Mouse (Mus musculus) kidney, adult 2 months (tissue): ENCODE measurements at regions not wholly inside any gene's neighbourhood (a gene's known extent, or its start where the extent isn't known, plus 50 kb on each side); places are given as distances from the start of the nearest gene placed in this dataset.

ENCODE experiments used
- DNase-seq: peaks from one replicate; pipeline ENCODE4 v3.0.0; 2021
- H3K27ac ChIP-seq: fragments of 200-500 bp; 2 replicates; pipeline ENCODE4 v1.5.1; 2012; ENCODE audit warnings: low read depth, low read length, control low read depth, inconsistent platforms; ENCODE audit not compliant: insufficient read depth
- H3K27me3 ChIP-seq: fragments of 200-500 bp; replicated peaks from 2 replicates; pipeline ENCODE4 v1.6.1; 2012; ENCODE audit warnings: mild to moderate bottlenecking, moderate library complexity, low read length, inconsistent platforms; ENCODE audit not compliant: control insufficient read depth, insufficient read depth
- H3K36me3 ChIP-seq: fragments of 200-500 bp; 2 replicates; pipeline ENCODE4 v1.6.1; 2012; ENCODE audit warnings: mild to moderate bottlenecking, moderate library complexity, low read length, inconsistent platforms; ENCODE audit not compliant: control insufficient read depth, insufficient read depth
- H3K4me1 ChIP-seq: fragments of 200-500 bp; 2 replicates; pipeline ENCODE4 v1.6.1; 2011; ENCODE audit warnings: low read length; ENCODE audit not compliant: control insufficient read depth, insufficient read depth
- H3K4me3 ChIP-seq: fragments of 200-500 bp; 2 replicates; pipeline ENCODE4 v1.5.1; 2011; ENCODE audit warnings: mild to moderate bottlenecking, low read depth, low read length, control low read depth; ENCODE audit not compliant: insufficient read depth
- CTCF ChIP-seq: fragments of 200-500 bp; conservative IDR thresholded peaks from 2 replicates; pipeline ENCODE4 v1.5.1; 2011; ENCODE audit warnings: low read depth, mild to moderate bottlenecking, control low read depth, low read length, moderate library complexity, mixed read lengths; ENCODE audit not compliant: insufficient read depth, insufficient read length
- POLR2A ChIP-seq: fragments of 200-500 bp; IDR thresholded peaks from one replicate; pipeline ENCODE4 v1.6.1; 2011; ENCODE audit warnings: low read depth, low read length, control low read depth
- WGBS: fragments of 180-500 bp; shearing (Covaris S2); methylation state at CpG from one replicate; pipeline ENCODE4 v1.1.7; 2018; 5-methylcytosine and 5-hydroxymethylcytosine counted together

DNA sequence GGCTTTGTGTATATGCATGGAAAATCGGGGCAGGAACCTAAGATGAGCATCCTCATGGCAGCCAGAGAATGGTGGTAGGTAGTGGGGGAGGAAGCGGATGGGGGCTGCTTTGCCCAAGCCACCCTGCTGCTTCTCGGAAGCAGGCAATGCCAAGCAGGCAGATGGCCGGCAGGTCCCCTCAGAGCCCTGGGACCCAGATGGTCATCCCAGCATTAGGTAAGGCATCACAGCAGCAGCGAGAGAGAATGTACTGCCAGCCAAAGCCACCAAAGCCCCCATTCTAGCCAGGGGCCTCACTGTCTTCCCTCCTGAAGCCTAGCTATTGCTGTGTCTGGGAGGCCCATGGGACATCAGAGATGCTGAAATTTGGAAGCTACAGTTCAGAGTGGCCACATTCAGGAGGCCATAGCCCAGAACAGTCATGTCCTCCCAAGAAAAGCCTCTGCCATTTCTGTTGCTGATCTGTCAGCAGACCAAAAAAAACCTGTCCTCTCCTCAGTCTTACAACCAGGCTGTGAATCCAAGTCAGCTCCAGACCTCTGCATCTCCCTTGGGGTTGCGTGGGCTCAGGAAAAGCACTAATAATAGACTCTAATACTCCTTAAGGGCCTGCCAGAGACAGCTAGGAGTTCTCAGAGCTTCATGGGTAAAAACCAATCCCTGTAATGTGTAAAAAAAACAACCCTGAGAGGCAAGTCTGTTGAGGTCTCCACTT, 88.5 kb upstream of the Zmiz1 start:
- 87% methylated on average over 6 of the region's 6 CpGs for WGBS
- H3K27me3 ChIP-seq, result no peaks in the 10 kb centered on the region
- no peak for DNase-seq
- no peak overlapping the region for H3K27ac ChIP-seq
- no peaks in the 10 kb centered on the region for H3K36me3 ChIP-seq
- no peak overlapping the region for H3K4me3 ChIP-seq
- H3K4me1 ChIP-seq, result 0 out of 2 replicates have a peak, but pooled peaks cover 3% of the 10 kb centered on the region
- no peak for TF ChIP-seq CTCF
- no peak for TF ChIP-seq POLR2A

DNA sequence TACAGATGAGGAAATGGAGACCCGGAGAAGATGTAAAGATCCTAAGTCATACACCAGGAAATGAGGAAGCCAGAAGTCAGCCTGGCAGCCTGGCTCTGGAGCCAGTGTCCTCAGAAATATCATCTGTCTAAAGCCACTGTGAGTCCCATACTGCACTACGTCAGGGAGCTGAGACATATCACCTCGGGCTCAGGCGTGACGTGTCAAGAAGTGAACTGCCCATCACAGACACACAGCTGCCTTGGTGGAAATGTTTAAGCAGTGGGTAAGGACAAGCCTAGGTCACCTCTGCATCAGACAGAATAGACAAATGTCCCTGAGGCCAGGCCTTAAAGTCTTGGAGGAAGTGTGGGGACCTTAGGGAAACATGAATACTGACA, 88.0 kb upstream of the Zmiz1 start:
- no peak overlapping the region for H3K4me3 ChIP-seq
- H3K27me3 ChIP-seq, result no peaks in the 10 kb centered on the region
- 70% methylated on average over 5 of the region's 5 CpGs for WGBS
- no peak overlapping the region for H3K27ac ChIP-seq
- no peaks in the 10 kb centered on the region for H3K36me3 ChIP-seq
- TF ChIP-seq POLR2A (no peak), CTCF (no peak)
- DNase-seq, result no peak
- H3K4me1 ChIP-seq, result 0 out of 2 replicates have a peak, but pooled peaks cover 3% of the 10 kb centered on the region

DNA sequence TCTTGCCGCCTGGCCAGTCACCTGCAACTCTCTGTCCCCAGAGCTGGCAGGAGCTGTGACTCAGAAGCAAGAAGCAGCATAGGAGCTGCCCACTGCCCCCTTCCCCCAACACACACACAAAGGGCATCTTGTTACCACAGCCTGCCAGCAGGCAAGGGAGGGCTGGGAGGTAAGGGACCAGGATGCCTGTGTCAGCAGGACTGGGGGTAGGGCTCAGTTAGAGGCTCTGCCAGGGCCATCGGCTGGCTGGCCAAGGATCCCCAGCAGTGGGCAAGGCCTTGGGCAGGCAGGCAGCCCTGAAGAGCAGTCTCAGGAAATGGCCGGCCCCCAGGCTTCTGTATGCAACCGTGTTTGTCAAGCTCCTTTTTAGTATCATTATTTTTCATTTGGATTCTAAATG, 87.3 kb upstream of the Zmiz1 start:
- Histone ChIP-seq H3K27me3 (no peaks in the 10 kb centered on the region), H3K4me1 (0 out of 2 replicates have a peak, but pooled peaks cover 3% of the 10 kb centered on the region), H3K27ac (no peak overlapping the region), H3K36me3 (no peaks in the 10 kb centered on the region), H3K4me3 (no peak overlapping the region)
- TF ChIP-seq CTCF (no peak), POLR2A (no peak)
- 35% methylated on average over 4 of the region's 4 CpGs for WGBS
- peak; percentile 49 for DNase-seq

DNA sequence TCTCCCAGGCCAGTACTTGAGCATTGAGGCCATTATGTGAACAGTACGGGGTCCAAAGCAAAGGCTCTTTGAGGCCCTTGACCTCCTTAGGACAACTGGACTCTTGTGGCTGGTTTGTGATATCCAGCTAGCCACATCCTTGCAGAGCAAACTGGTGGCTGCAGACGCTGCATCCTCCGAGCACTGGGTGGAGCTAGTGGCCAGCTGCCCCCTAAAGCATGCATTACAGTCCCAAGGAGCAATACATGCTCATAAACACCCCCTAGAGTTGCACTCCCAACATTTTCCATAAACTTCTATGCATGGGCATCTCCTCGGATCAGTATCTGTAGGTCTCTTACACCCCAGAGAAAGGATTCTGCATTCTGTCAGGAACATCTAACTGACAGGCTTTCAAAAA, 86.4 kb upstream of the Zmiz1 start:
- DNase-seq, result no peak
- H3K27me3 ChIP-seq, result no peaks in the 10 kb centered on the region
- TF ChIP-seq POLR2A (no peak), CTCF (peak; percentile 35; the same call in 1 of the 2 replicates)
- no peaks in the 10 kb centered on the region for H3K36me3 ChIP-seq
- WGBS, result 86% methylated on average over 4 of the region's 4 CpGs
- H3K27ac ChIP-seq, result no peak overlapping the region
- H3K4me1 ChIP-seq, result peaks cover 3% of the 10 kb centered on the region; the same call in 1 of the 2 replicates
- no peak overlapping the region for H3K4me3 ChIP-seq

DNA sequence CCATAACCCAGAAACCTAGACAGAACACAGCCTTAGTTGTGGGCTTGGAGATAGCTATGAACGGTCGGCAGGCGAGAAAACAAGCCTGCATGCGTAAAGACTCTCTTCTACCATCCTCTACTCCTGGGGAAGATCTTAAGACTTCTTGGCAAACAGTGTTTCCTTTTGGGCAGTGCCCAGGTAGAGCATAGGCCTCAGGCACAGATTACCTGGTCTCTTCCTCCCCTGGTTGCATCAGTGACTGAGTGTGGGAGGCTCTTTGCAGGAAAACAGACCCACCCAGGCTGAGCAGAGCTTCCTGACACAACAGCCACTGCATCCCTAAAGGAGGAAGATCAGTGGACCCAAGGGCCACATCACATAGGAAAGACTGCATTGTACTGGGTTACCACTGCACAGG, 85.8 kb upstream of the Zmiz1 start:
- no peak for TF ChIP-seq POLR2A
- no peak for TF ChIP-seq CTCF
- 95% methylated on average over 4 of the region's 4 CpGs for WGBS
- DNase-seq, result no peak
- H3K27me3 ChIP-seq, result no peaks in the 10 kb centered on the region
- no peaks in the 10 kb centered on the region for H3K36me3 ChIP-seq
- H3K4me3 ChIP-seq, result no peak overlapping the region
- H3K4me1 ChIP-seq, result peaks cover 3% of the 10 kb centered on the region; the same call in 1 of the 2 replicates
- no peak overlapping the region for H3K27ac ChIP-seq

DNA sequence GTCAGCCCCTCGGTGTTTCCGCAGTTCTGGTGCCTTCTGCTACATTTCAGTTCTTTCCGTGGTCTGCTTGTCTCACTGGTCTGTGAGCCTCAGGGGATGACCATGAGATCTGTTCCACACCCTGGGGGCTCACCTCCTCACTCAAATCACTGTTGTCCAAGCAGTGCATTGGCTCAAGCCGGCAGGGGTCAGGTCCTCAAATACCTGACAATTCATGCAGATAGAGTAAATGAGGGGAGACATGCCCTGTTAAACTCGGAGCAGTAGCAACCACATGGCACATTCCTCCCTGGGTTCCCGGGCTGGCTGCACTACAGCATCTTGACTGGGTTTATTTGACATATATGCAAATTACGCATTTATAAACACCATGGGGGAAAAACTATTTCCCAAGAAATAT, 84.0 kb upstream of the Zmiz1 start:
- WGBS, result 63% methylated on average over 7 of the region's 7 CpGs
- DNase-seq, result no peak
- Histone ChIP-seq H3K4me1 (peaks cover 6% of the 10 kb centered on the region; the same call in 1 of the 2 replicates), H3K27ac (no peak overlapping the region), H3K36me3 (no peaks in the 10 kb centered on the region), H3K4me3 (no peak overlapping the region), H3K27me3 (no peaks in the 10 kb centered on the region)
- TF ChIP-seq CTCF (no peak), POLR2A (no peak)

DNA sequence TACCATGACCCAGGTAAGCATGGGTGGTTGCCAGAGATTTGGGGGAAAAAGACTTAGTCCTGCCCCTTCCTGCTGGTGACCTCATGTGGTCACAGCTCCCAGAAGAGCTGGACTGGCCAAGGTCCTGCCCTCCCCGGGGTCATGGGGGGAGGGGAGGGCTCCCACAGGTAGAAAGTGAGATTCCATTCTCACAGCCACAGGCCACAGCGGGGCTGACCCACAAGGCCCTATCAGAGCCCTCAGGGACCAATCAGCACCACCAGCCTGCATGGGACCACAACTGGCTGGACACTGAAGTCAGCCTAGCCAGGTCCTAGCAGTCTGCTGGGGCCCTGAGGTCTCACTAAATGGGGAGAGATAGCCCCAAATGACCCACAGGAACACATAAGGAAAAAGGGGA, 81.9 kb upstream of the Zmiz1 start:
- 71% methylated on average over 2 of the region's 2 CpGs for WGBS
- Histone ChIP-seq H3K4me3 (no peak overlapping the region), H3K4me1 (peaks cover 3% of the 10 kb centered on the region; the same call in 1 of the 2 replicates), H3K27me3 (no peaks in the 10 kb centered on the region), H3K36me3 (no peaks in the 10 kb centered on the region), H3K27ac (no peak overlapping the region)
- TF ChIP-seq POLR2A, result no peak
- no peak for TF ChIP-seq CTCF
- DNase-seq, result no peak
